Mouse (Mus musculus) monocyte, adult 59 days (primary cell): ENCODE data around the gene Pfdn6. TPM values are rescaled to one million over a fixed set of nuclear protein-coding genes. Genes with fewer than 3 reads are reported as not detected.

ENCODE experiments used
- total RNA-seq, 2 experiments: library from RNA; stranded (reverse); gene quantifications; one replicate each; pipeline ENCODE4 v1.2.4; 2023

The Pfdn6 gene
- total RNA-seq, result 10 to 100 TPM; 51.6 to 71.3 TPM

DNA sequence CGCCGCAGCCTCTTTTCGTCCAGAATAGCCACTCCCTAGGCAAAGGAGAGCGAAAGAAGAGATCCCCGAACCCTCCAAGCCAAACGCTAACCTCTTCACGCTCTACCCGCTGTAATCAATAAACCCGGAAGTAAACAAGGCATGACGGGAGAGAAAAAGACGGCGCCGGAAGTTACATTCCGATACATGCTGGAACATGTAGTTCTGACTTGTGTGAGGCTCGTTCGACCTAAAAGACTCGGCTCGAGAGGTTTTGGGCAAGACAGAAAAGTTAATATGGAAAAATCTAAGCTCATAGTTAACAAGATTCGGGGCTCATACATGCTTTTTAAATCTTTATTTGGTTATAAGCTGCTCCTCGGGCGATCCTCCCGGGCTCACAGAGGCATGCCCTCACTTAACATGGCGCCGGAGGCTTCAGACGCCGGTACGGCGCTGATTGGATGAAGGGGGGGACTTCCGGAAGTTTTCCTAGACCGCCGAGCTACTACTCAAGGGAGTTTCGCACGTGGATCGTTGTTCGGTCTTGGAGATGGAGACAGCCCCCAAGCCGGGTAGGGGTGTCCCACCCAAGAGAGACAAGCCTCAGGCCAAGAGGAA, at the start of gene Pfdn6, which contains the start of gene Wdr46:
Gene Pfdn6, minus strand, starts transcription at position 138 of the 600 bp plus-strand sequence.
Gene Wdr46, plus strand, starts transcription at position 455 of the 600 bp plus-strand sequence.

DNA sequence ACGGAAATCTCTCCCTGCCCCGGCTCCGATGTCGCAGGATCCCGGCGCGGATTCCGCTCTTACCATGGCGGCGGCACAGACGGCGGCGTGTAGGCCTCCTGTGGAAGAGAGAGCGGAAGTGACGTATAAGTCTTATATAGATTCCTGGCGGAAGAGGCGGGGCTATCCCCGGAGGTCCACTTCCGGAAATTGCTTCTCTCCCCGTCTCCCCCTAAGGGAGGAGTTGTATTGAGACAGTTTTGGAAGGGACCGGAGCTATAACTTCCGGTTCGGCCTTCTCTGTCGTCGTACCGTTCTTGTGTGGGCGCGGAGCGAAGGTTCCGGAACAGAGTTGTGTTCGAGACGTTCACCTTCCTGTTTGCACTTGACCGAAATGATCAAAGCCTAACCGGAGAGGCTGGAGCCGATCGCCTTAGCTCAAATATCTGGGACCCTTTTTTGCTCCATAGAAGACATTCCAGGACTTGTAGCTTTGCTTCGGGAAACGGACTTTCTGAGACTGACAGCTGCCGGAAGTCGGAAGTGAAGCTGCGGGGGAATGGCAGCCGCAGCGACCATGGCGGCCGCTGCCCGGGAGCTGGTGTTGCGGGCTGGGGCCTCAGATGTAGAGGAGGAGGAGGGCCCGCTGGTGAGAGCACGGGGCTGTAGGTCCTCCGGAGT, 15.5 kb upstream of the Pfdn6 start, which contains the start of the genes Vps52 and Rps18:
Gene Vps52, plus strand, starts transcription at position 258 of the 660 bp plus-strand sequence.
Gene Rps18, minus strand, starts transcription at position 447 of the 660 bp plus-strand sequence.

GRCm38 (mm10) chr17:33951021-33951946, 11.1 kb upstream of the Pfdn6 start, which contains the start of gene B3galt4:
Gene B3galt4, minus strand, starts transcription at chr17:33951488.

DNA sequence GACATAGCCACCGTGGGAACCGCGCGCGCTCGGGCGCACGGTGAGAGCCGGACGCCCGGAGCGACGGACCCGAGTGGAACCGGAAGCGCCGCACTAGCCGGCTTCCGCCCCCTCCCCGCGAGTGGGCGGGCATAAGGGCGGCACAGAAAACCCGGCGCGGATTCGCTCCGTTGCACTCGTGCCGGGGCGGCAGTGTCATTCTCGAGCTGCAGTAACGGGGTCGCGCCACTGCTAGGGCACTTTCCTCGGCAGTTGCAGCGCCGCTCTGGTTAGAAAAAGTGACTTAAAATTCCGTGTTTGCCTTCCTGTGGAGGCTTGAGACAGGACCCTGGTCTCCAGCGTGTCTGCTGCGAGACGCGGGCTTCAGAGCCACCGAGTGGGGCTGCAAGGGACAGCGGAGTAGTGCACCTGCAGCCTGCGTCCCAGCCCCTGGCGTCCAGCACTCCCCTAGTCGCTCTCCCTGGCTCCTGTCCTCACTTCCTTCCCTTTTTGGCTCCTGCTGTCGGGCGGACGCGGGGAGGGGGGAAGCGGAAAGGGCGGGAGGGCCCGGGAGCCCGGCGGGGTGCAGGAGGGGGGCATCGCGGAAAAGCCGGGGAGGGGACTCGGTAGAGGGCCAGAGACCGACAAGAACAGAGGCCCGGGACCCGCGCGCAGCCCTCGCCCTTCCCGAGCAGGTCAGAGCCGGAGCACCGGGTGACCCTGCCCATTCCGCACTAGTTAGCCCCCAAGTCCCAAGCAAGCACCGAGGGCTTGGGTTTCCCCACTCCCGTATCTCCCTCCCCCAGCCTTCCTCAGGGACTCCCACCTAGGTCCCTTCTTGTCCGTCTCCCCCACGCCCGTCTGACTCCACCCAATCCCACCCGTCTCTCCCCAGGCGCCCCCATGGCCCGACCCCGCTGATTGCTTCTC, 10.5 kb downstream of the Pfdn6 start, which contains the start of gene Rgl2:
Gene Rgl2, plus strand, starts transcription at position 173 of the 909 bp plus-strand sequence.

DNA sequence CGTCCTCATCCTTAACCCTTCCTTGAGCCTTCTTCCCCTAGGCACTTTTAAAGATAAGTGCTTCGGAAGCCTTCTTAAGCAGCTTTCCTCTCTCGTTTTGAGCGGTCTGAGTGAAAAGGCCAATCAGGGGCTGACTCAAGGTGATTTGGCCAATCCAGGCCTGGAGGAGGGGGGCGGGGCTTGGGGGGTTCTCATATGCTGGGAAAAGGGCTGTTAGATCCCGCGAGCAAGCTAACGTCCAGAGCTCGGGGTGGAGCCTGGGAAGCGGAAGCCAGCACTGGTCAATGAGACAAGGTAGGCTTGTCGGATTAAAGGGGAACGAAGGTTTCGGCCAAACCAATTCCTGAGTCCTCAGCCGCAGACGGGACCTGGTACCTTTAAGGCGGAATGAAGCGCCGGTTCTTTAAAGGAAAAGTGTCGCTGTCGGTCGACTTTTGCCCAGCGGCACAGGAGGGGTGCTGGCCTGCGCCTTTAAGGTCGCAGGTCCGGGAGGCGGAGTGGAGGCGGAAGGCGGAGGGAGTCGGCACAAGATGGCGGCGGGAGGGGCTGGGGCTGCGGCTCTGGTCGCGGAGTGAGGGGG, 24.4 kb downstream of the Pfdn6 start, which contains the start of the genes Tapbp and Zbtb22:
Gene Tapbp, plus strand, starts transcription at position 229 of the 580 bp plus-strand sequence.
Gene Zbtb22, plus strand, starts transcription at position 234 of the 580 bp plus-strand sequence.

DNA sequence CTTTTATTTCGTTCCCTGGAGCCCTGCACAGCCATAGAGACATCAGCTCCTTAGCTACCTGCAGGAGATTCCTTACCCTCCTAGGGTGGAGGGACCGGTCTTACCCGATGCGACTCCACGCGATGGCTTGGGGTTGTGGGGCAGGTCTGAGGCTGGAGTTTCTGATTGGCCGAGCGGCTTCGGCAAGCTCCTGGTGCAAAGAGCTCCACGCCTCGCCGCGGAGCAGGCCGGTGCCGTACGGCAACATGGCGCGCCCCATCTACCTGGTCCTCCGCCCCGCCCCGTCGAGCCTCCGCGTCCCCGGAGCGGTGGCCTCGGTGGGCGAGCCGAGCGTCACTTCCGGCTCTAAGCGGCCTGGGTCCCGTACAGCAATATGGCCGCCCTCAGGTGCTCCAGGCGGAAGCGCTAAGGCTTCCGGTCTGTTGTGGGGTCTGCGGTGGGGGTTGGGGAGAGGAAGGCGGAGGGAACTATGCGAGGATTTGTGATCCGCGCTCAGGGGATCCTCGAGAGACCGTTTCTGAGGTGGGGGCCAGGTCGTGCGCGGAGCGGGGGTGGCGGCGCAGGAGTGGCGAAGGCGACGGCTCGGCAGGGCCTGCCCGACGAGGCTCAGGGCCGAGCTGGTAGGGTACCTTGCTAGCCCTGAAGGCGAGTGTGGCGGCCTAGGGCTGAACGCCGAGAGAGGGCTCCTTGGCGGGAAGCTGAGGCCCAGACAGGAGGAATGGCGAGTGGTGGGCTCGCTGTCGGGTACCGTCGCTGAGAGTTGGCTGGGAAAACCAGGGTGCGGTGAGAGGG, 30.9 kb downstream of the Pfdn6 start, which contains the start of gene Daxx:
Gene Daxx, plus strand, starts transcription at position 338 of the 792 bp plus-strand sequence.

DNA sequence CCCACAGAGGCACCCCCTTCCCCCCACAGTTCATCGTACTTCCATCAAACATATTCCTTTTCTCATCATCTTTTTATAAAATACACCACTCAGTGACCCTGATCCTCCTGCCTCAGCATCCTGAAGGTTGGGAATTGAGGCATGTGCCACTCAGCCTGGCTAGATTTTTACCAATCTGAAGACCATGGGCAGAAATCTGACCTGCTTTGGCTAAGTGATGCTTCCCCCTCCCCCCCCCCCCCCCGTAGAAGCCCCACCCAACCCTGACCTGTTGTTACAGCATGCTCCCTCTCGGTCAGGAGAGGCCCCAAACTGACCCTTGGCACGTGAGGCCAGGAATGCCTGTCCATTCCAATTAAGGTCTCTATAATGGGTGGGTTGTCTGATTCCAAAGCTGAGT, 35.3 kb downstream of the Pfdn6 start, which contains the start of gene Platr17:
Gene Platr17, plus strand, starts transcription at position 301 of the 400 bp plus-strand sequence.

GRCm38 (mm10) chr17:33890533-33891059, 49.5 kb downstream of the Pfdn6 start, which contains the start of gene Kifc1:
Gene Kifc1, minus strand, starts transcription at chr17:33890661.

Other genes with a start within 250 kb of the Pfdn6 start
- 10 to 100 TPM; 56.4 to 61.5 TPM for gene March2, start 221.7 kb downstream of the Pfdn6 start, total RNA-seq
- 100 to 1,000 TPM; 210 to 222 TPM for gene Rab11b, start 179.8 kb downstream of the Pfdn6 start, total RNA-seq
- 1 to 10 TPM; 5.3 to 7.1 TPM for gene Angptl4, start 158.5 kb downstream of the Pfdn6 start, total RNA-seq
- 10 to 100 TPM; 17.2 to 17.8 TPM for gene Kank3, start 129.8 kb downstream of the Pfdn6 start, total RNA-seq
- 1,000 to 10,000 TPM; 2,442 to 2,474 TPM for gene Rps28, start 115.8 kb downstream of the Pfdn6 start, total RNA-seq
- 100 to 1,000 TPM; 123 to 158 TPM for gene Ndufa7, start 115.8 kb downstream of the Pfdn6 start, total RNA-seq
- 1 to 10 TPM; 1.8 to 2.6 TPM for gene Cd320, start 97.3 kb downstream of the Pfdn6 start, total RNA-seq
- gene Gm7029, start 66.5 kb downstream of the Pfdn6 start, total RNA-seq, result not detected
- gene Kifc1, start 49.7 kb downstream of the Pfdn6 start, total RNA-seq, result 1 to 10 TPM; 1.1 to 2.9 TPM
- 1 to 10 TPM in 1 of 2 experiments, not detected in 1; 4.0 TPM for gene Platr17, start 35.2 kb downstream of the Pfdn6 start, total RNA-seq
- gene Daxx, start 30.9 kb downstream of the Pfdn6 start, total RNA-seq, result 10 to 100 TPM; 74.9 to 76.2 TPM
- 100 to 1,000 TPM; 399 to 458 TPM for gene Tapbp, start 24.4 kb downstream of the Pfdn6 start, total RNA-seq
- gene Zbtb22, start 24.4 kb downstream of the Pfdn6 start, total RNA-seq, result 10 to 100 TPM; 32.1 to 39.3 TPM
- 100 to 1,000 TPM; 186 to 207 TPM for gene Rgl2, start 10.8 kb downstream of the Pfdn6 start, total RNA-seq
- gene Wdr46, start 317 bp upstream of the Pfdn6 start, total RNA-seq, result 10 to 100 TPM; 30.5 to 34.8 TPM
- 10 to 100 TPM; 14.7 to 17.3 TPM for gene B3galt4, start 11.1 kb upstream of the Pfdn6 start, total RNA-seq
- 10 to 100 TPM; 48.0 to 57.5 TPM for gene Vps52, start 15.5 kb upstream of the Pfdn6 start, total RNA-seq
- gene Rps18, start 15.7 kb upstream of the Pfdn6 start, total RNA-seq, result 100 to 1,000 TPM; 791 to 877 TPM
- gene H2-K1, start 60.0 kb upstream of the Pfdn6 start, total RNA-seq, result 1,000 to 10,000 TPM; 3,154 to 3,159 TPM
- 10 to 100 TPM; 31.1 to 31.8 TPM for gene Ring1, start 84.3 kb upstream of the Pfdn6 start, total RNA-seq
- gene H2-Ke6, start 87.7 kb upstream of the Pfdn6 start, total RNA-seq, result 10 to 100 TPM; 58.7 to 60.7 TPM
- 100 to 1,000 TPM; 102 to 104 TPM for gene Slc39a7, start 91.3 kb upstream of the Pfdn6 start, total RNA-seq
- 100 to 1,000 TPM; 100 to 103 TPM for gene Rxrb, start 91.5 kb upstream of the Pfdn6 start, total RNA-seq
- 1 to 10 TPM; 3.1 to 6.2 TPM for gene Col11a2, start 99.1 kb upstream of the Pfdn6 start, total RNA-seq
- gene H2-Oa, start 152.0 kb upstream of the Pfdn6 start, total RNA-seq, result 10 to 100 TPM; 12.2 to 18.9 TPM
- 100 to 1,000 TPM; 345 to 355 TPM for gene H2-DMa, start 179.2 kb upstream of the Pfdn6 start, total RNA-seq
- 100 to 1,000 TPM; 367 to 380 TPM for gene Brd2, start 182.3 kb upstream of the Pfdn6 start, total RNA-seq
- 10 to 100 TPM; 88.6 to 96.9 TPM for gene H2-DMb2, start 203.0 kb upstream of the Pfdn6 start, total RNA-seq
- 100 to 1,000 TPM; 301 to 308 TPM for gene H2-DMb1, start 212.7 kb upstream of the Pfdn6 start, total RNA-seq
- 10 to 100 TPM; 93.6 to 93.9 TPM for gene Tap1, start 247.2 kb upstream of the Pfdn6 start, total RNA-seq
- 100 to 1,000 TPM in 1 of 2 experiments, 10 to 100 TPM in 1; 88.7 to 100 TPM for gene Psmb9, start 247.4 kb upstream of the Pfdn6 start, total RNA-seq